Mouse (Mus musculus) liver, embryonic 14.5 days (tissue): ENCODE results near the gene Stxbp3. TPM values are rescaled to one million over a fixed set of nuclear protein-coding genes. Genes with fewer than 3 reads are reported as not detected.

Source experiments
- ATAC-seq: fragments of 200-750 bp; cut with Nextera tagmentation; 2 replicates; pipeline ENCODE4 v1.8.0; 2017; ENCODE audit warnings: moderate number of reproducible peaks, mild to moderate bottlenecking, moderate library complexity; ENCODE audit not compliant: insufficient read depth
- DNase-seq, 3 experiments: peaks; one replicate each; pipeline ENCODE4 v3.0.0-alpha.2; 2012 to 2013; ENCODE audit warnings: low read depth in 3 of 3, low spot score in 3 of 3
- H3K27ac ChIP-seq: fragments of 300-500 bp; sonication (generic); 2 replicates; pipeline ENCODE4 v1.5.1; 2014; ENCODE audit warnings: moderate library complexity, mild to moderate bottlenecking, control low read depth, inconsistent platforms
- H3K27me3 ChIP-seq: fragments of 300-500 bp; sonication (generic); 2 replicates; pipeline ENCODE4 v1.6.1; 2014; ENCODE audit warnings: mild to moderate bottlenecking, low read length, moderate library complexity; ENCODE audit not compliant: control insufficient read depth, insufficient read depth
- H3K36me3 ChIP-seq: fragments of 300-500 bp; sonication (generic); replicated peaks from 2 replicates; pipeline ENCODE4 v1.6.1; 2014; ENCODE audit warnings: low read depth; ENCODE audit not compliant: control insufficient read depth, insufficient read depth
- H3K4me1 ChIP-seq, 2 experiments: fragments of 200-500 bp in 1 of 2; fragments of 300-500 bp in 1 of 2; sonication (generic) in 1 of 2; replicated peaks; 2 replicates each; pipeline ENCODE4 v1.6.1; 2012 to 2014; ENCODE audit warnings: antibody characterized with exemption in 1 of 2, inconsistent platforms in 1 of 2, low read length in 1 of 2; ENCODE audit not compliant: control insufficient read depth in 2 of 2, insufficient read depth in 2 of 2
- H3K4me2 ChIP-seq: fragments of 300-500 bp; sonication (generic); 2 replicates; pipeline ENCODE4 v1.6.1; 2014; ENCODE audit warnings: low read depth, mild to moderate bottlenecking, control low read depth, moderate library complexity
- H3K4me3 ChIP-seq, 2 experiments: fragments of 200-500 bp in 1 of 2; fragments of 300-500 bp in 1 of 2; sonication (generic) in 1 of 2; 2 replicates each; pipeline ENCODE4 v1.5.1; 2012 to 2014; ENCODE audit warnings: low read depth in 2 of 2, low read length in 2 of 2, mild to moderate bottlenecking in 2 of 2, control low read depth in 1 of 2, inconsistent platforms in 1 of 2, moderate library complexity in 1 of 2; ENCODE audit not compliant: insufficient read depth in 1 of 2
- H3K9ac ChIP-seq: fragments of 300-500 bp; sonication (generic); replicated peaks from 2 replicates; pipeline ENCODE4 v1.6.1; 2014; ENCODE audit warnings: mild to moderate bottlenecking, control low read depth, moderate library complexity
- H3K9me3 ChIP-seq: fragments of 300-500 bp; sonication (generic); 2 replicates; pipeline ENCODE4 v1.6.1; 2016; ENCODE audit warnings: low read length, mixed read lengths; ENCODE audit not compliant: control insufficient read depth
- CTCF ChIP-seq: IDR thresholded peaks from 2 replicates; pipeline ENCODE4 v1.5.1; 2016; ENCODE audit warnings: antibody characterized with exemption, low read depth, control low read depth
- EP300 ChIP-seq: IDR thresholded peaks from 2 replicates; pipeline ENCODE4 v1.6.1; 2016; ENCODE audit warnings: antibody characterized with exemption, low read depth
- WGBS: fragments of 180-500 bp; shearing (Covaris S2); extraction: QIAGEN DNeasy Blood & Tissue Kit; methylation state at CpG from one replicate; pipeline ENCODE4 v1.1.7; 2014; ENCODE audit not compliant: insufficient replicate concordance; 5-methylcytosine and 5-hydroxymethylcytosine counted together
- polyA plus RNA-seq, 2 experiments: library from polyadenylated mRNA; depleted of rRNA in 1 of 2; stranded (reverse) in 1 of 2; unstranded in 1 of 2; fragments of >200 nt; fragmentation: Nextera tagmentation in 1 of 2; extraction: Ambion mirVana in 1 of 2; gene quantifications; 2 replicates each; pipeline versions ENCODE4 v1.2.1 to v1.2.3; 2012 to 2014

Stxbp3 gene
- polyA plus RNA-seq, 2 experiments: 11.6 to 16.5 TPM

GRCm38 (mm10) chr3:108751691-108752090, 88.6 kb downstream of the Stxbp3 start:
- peak; percentile 84 for ATAC-seq
- Histone ChIP-seq H3K9ac (peak overlapping the region; percentile 23), H3K36me3 (no peaks in the 10 kb centered on the region), H3K9me3 (no peaks in the 10 kb centered on the region), H3K4me3 (peak overlapping the region; percentile 28 to 42; a peak in 3 of 4 replicates), H3K4me2 (peak overlapping the region; percentile 61), H3K4me1 (peaks cover 49 to 51% of the 10 kb centered on the region in 2 experiments), H3K27me3 (no peaks in the 10 kb centered on the region), H3K27ac (peak overlapping the region; percentile 79)
- peak; percentile 58 to 64 (median 61) for DNase-seq
- 19% methylated on average over 6 of the region's 6 CpGs for WGBS
- TF ChIP-seq CTCF (no peak), EP300 (peak; percentile 92)

- Histone ChIP-seq H3K36me3 (no peaks in the 10 kb centered on the region), H3K9me3 (no peaks in the 10 kb centered on the region), H3K27me3 (no peaks in the 10 kb centered on the region), H3K4me2 (peak overlapping the region; percentile 61), H3K27ac (peak overlapping the region; percentile 79), H3K4me3 (peak overlapping the region; percentile 28 to 42; a peak in 3 of 4 replicates), H3K4me1 (peaks cover 46 to 49% of the 10 kb centered on the region in 2 experiments), H3K9ac (peak overlapping the region; percentile 23; the same call in 1 of the 2 replicates)
- WGBS: 19% methylated on average over 6 of the region's 6 CpGs
- TF ChIP-seq EP300 (no peak), CTCF (no peak)
- ATAC-seq (peak; percentile 73), DNase-seq (peak; percentile 55 to 67 (median 60))
These were observed 89.3 kb downstream of the Stxbp3 start for GRCm38 (mm10) chr3:108751061-108751460.

GRCm38 (mm10) chr3:108744060-108744459, 96.3 kb downstream of the Stxbp3 start:
- TF ChIP-seq EP300: no peak
- no peak for TF ChIP-seq CTCF
- H3K36me3 ChIP-seq: no peaks in the 10 kb centered on the region
- H3K4me3 ChIP-seq: no peak overlapping the region
- H3K9ac ChIP-seq: no peak overlapping the region
- H3K4me1 ChIP-seq: peaks cover 8 to 15% of the 10 kb centered on the region in 2 experiments
- no peaks in the 10 kb centered on the region for H3K9me3 ChIP-seq
- H3K4me2 ChIP-seq: no peak overlapping the region
- H3K27me3 ChIP-seq: no peaks in the 10 kb centered on the region
- H3K27ac ChIP-seq: no peak overlapping the region
- 83% methylated on average over 4 of the region's 4 CpGs for WGBS
- ATAC-seq (no peak), DNase-seq (no peak)

Other genes with a start within 250 kb of the Stxbp3 start
- gene Wdr47, start 249.2 kb downstream of the Stxbp3 start, polyA plus RNA-seq (2012; rRNA removed): 1.1 and 1.3 TPM in 2 replicates
- 1.3 and 2.0 TPM in 2 replicates for gene Wdr47, start 249.2 kb downstream of the Stxbp3 start, polyA plus RNA-seq (2014; fragmentation: Nextera tagmentation; extraction: Ambion mirVana)
- gene Clcc1, start 186.6 kb downstream of the Stxbp3 start, polyA plus RNA-seq (2012; rRNA removed): 17.7 and 22.7 TPM in 2 replicates
- 38.5 and 45.7 TPM in 2 replicates for gene Clcc1, start 186.6 kb downstream of the Stxbp3 start, polyA plus RNA-seq (2014; fragmentation: Nextera tagmentation; extraction: Ambion mirVana)
- gene Gpsm2, start 118.2 kb downstream of the Stxbp3 start, polyA plus RNA-seq (2012; rRNA removed): 10.3 and 20.1 TPM in 2 replicates
- gene Gpsm2, start 118.2 kb downstream of the Stxbp3 start, polyA plus RNA-seq (2014; fragmentation: Nextera tagmentation; extraction: Ambion mirVana): 48.6 and 49.4 TPM in 2 replicates
- gene Aknad1, start 100.9 kb downstream of the Stxbp3 start, polyA plus RNA-seq (2012; rRNA removed): 0.70 and 0.88 TPM in 2 replicates
- gene Aknad1, start 100.9 kb downstream of the Stxbp3 start, polyA plus RNA-seq (2014; fragmentation: Nextera tagmentation; extraction: Ambion mirVana): 0.30 and 0.53 TPM in 2 replicates
- not detected in 2 replicates for gene Fndc7, start 49.5 kb upstream of the Stxbp3 start, polyA plus RNA-seq (2012; rRNA removed)
- gene Fndc7, start 49.5 kb upstream of the Stxbp3 start, polyA plus RNA-seq (2014; fragmentation: Nextera tagmentation; extraction: Ambion mirVana): not detected in 2 replicates
- 29.5 and 47.5 TPM in 2 replicates for gene Prpf38b, start 71.2 kb upstream of the Stxbp3 start, polyA plus RNA-seq (2012; rRNA removed)
- 20.2 and 22.4 TPM in 2 replicates for gene Prpf38b, start 71.2 kb upstream of the Stxbp3 start, polyA plus RNA-seq (2014; fragmentation: Nextera tagmentation; extraction: Ambion mirVana)
- gene Henmt1, start 99.3 kb upstream of the Stxbp3 start, polyA plus RNA-seq (2012; rRNA removed): 0.02 and 0.03 TPM in 2 replicates
- 0.08 TPM in 1 of 2 replicates, not detected in the other for gene Henmt1, start 99.3 kb upstream of the Stxbp3 start, polyA plus RNA-seq (2014; fragmentation: Nextera tagmentation; extraction: Ambion mirVana)
- not detected in 2 replicates for gene Gm9857, start 99.9 kb upstream of the Stxbp3 start, polyA plus RNA-seq (2012; rRNA removed)
- not detected in 2 replicates for gene Gm9857, start 99.9 kb upstream of the Stxbp3 start, polyA plus RNA-seq (2014; fragmentation: Nextera tagmentation; extraction: Ambion mirVana)
- gene Fam102b, start 187.1 kb upstream of the Stxbp3 start, polyA plus RNA-seq (2012; rRNA removed): 1.6 and 2.0 TPM in 2 replicates
- gene Fam102b, start 187.1 kb upstream of the Stxbp3 start, polyA plus RNA-seq (2014; fragmentation: Nextera tagmentation; extraction: Ambion mirVana): 1.3 and 2.2 TPM in 2 replicates
- gene Slc25a54, start 239.9 kb upstream of the Stxbp3 start, polyA plus RNA-seq (2012; rRNA removed): not detected in 2 replicates
- not detected in 2 replicates for gene Slc25a54, start 239.9 kb upstream of the Stxbp3 start, polyA plus RNA-seq (2014; fragmentation: Nextera tagmentation; extraction: Ambion mirVana)